Mouse (Mus musculus) heart, postnatal 25 days (tissue): ENCODE results near the gene Pde6c. TPM values are rescaled to one million over a fixed set of nuclear protein-coding genes. Genes with fewer than 3 reads are reported as not detected.

Experiments used
- DNase-seq: peaks from one replicate; pipeline ENCODE4 v3.0.0; 2022; ENCODE audit warnings: low spot score
- intact Hi-C: fragments of 180-260 bp; cut with DNase I; formaldehyde crosslinking; loops from one replicate; pipeline ENCODE4 v1.15.1; 2025
- total RNA-seq, 2 experiments: library from RNA; stranded (reverse); gene quantifications; 2 replicates each; pipeline ENCODE4 v1.2.3; 2021

Pde6c gene
- not detected for total RNA-seq

GRCm38 (mm10) chr19:38132481-38132880 is at the start of gene Pde6c:
Gene Pde6c (plus strand): TSS chr19:38132781.
- no peak for DNase-seq
- intact Hi-C loops, result no loop called here

GRCm38 (mm10) chr19:38082931-38083525 is 49.6 kb upstream of the Pde6c start:
- intact Hi-C loops, result no loop called here
- no peak for DNase-seq

GRCm38 (mm10) chr19:38085841-38086240 is 46.7 kb upstream of the Pde6c start:
- intact Hi-C loops, result loop anchor here (5.0 kb wide), 1 partner anchor 121 kb away; no protein-coding TSS in a partner anchor

GRCm38 (mm10) chr19:38086948-38087551 is 45.5 kb upstream of the Pde6c start:
- DNase-seq, result peak; percentile 5
- intact Hi-C loops, result loop anchor here (5.0 kb wide), 1 partner anchor 120 kb away; no protein-coding TSS in a partner anchor

More at GRCm38 (mm10) chr19:38085841-38086240, 46.7 kb upstream of the Pde6c start:
- no peak for DNase-seq

GRCm38 (mm10) chr19:38089358-38089757 is 43.2 kb upstream of the Pde6c start:
- DNase-seq, result no peak
- intact Hi-C loops, result loop anchor here (5.0 kb wide), 1 partner anchor 118 kb away; no protein-coding TSS in a partner anchor

- no peak for DNase-seq
- intact Hi-C loops, result no loop called here
Measured at GRCm38 (mm10) chr19:38091512-38091985, 41.0 kb upstream of the Pde6c start.

- intact Hi-C loops, result no loop called here
- no peak for DNase-seq
Measured at GRCm38 (mm10) chr19:38096231-38096630, 36.4 kb upstream of the Pde6c start.

GRCm38 (mm10) chr19:38096858-38097758 is 35.5 kb upstream of the Pde6c start, which contains the start of gene Ffar4:
Gene Ffar4 (plus strand): TSS chr19:38097071.
- intact Hi-C loops, result no loop called here
- no peak for DNase-seq

GRCm38 (mm10) chr19:38107871-38108270 is 24.7 kb upstream of the Pde6c start:
- intact Hi-C loops, result no loop called here
- no peak for DNase-seq

- intact Hi-C loops, result no loop called here
- DNase-seq, result no peak
Measured at GRCm38 (mm10) chr19:38109506-38110242, 22.9 kb upstream of the Pde6c start.

- intact Hi-C loops, result no loop called here
- DNase-seq, result no peak
Measured at GRCm38 (mm10) chr19:38111056-38111455, 21.5 kb upstream of the Pde6c start.

- DNase-seq, result no peak
- intact Hi-C loops, result no loop called here
Measured at GRCm38 (mm10) chr19:38112575-38112974, 20.0 kb upstream of the Pde6c start.

GRCm38 (mm10) chr19:38114834-38115491 is 17.6 kb upstream of the Pde6c start:
- intact Hi-C loops, result no loop called here
- DNase-seq, result no peak

GRCm38 (mm10) chr19:38120123-38120760 is 12.3 kb upstream of the Pde6c start:
- intact Hi-C loops, result no loop called here
- no peak for DNase-seq

GRCm38 (mm10) chr19:38123921-38124320 is 8.7 kb upstream of the Pde6c start:
- intact Hi-C loops, result no loop called here
- DNase-seq, result no peak

- intact Hi-C loops, result no loop called here
- peak; percentile 17 for DNase-seq
Measured at GRCm38 (mm10) chr19:38124401-38125218, 8.0 kb upstream of the Pde6c start.

GRCm38 (mm10) chr19:38125219-38125610 is 7.4 kb upstream of the Pde6c start, which contains the start of gene Rbp4:
Gene Rbp4 (minus strand): TSS chr19:38125281.
- DNase-seq, result no peak
- intact Hi-C loops, result no loop called here

- no peak for DNase-seq
- intact Hi-C loops, result no loop called here
Measured at GRCm38 (mm10) chr19:38126656-38127055, 5.9 kb upstream of the Pde6c start.
